Mouse (Mus musculus) heart, embryonic 11.5 days (tissue): ENCODE measurements around the gene Mup19. TPM values are rescaled to one million over a fixed set of nuclear protein-coding genes. Genes with fewer than 3 reads are reported as not detected.
"Not testable (repeated sequence)": the region's sequence is repeated elsewhere in the genome, so short reads cannot be mapped to it uniquely, and the experiment has no call there.

Experiments used
- ATAC-seq: fragments of 200-750 bp; cut with Nextera tagmentation; replicated peaks from 2 replicates; pipeline ENCODE4 v1.8.0; 2017; ENCODE audit warnings: moderate library complexity; ENCODE audit not compliant: insufficient number of reproducible peaks, low FRiP score, low TSS enrichment
- H3K27ac ChIP-seq: fragments of 300-500 bp; sonication (generic); 2 replicates; pipeline ENCODE4 v1.5.1; 2014; ENCODE audit warnings: mild to moderate bottlenecking, low read depth, low read length
- H3K27me3 ChIP-seq: fragments of 300-500 bp; sonication (generic); 2 replicates; pipeline ENCODE4 v1.6.1; 2014; ENCODE audit warnings: mild to moderate bottlenecking, low read length, mixed read lengths; ENCODE audit not compliant: control insufficient read depth, insufficient read depth
- H3K36me3 ChIP-seq: fragments of 300-500 bp; sonication (generic); 2 replicates; pipeline ENCODE4 v1.6.1; 2014; ENCODE audit warnings: mild to moderate bottlenecking, low read length, moderate library complexity, mixed read lengths; ENCODE audit not compliant: control insufficient read depth, insufficient read depth
- H3K4me1 ChIP-seq: fragments of 300-500 bp; sonication (generic); 2 replicates; pipeline ENCODE4 v1.6.1; 2014; ENCODE audit warnings: low read length; ENCODE audit not compliant: control insufficient read depth, insufficient read depth
- H3K4me2 ChIP-seq: fragments of 300-500 bp; sonication (generic); 2 replicates; pipeline ENCODE4 v1.6.1; 2014; ENCODE audit warnings: mild to moderate bottlenecking, moderate library complexity
- H3K4me3 ChIP-seq: fragments of 300-500 bp; sonication (generic); 2 replicates; pipeline ENCODE4 v1.5.1; 2014; ENCODE audit warnings: low read depth, low read length
- H3K9ac ChIP-seq: fragments of 300-500 bp; sonication (generic); 2 replicates; pipeline ENCODE4 v1.6.1; 2014; ENCODE audit warnings: mild to moderate bottlenecking, low read depth, low read length, moderate library complexity
- H3K9me3 ChIP-seq: fragments of 300-500 bp; sonication (generic); replicated peaks from 2 replicates; pipeline ENCODE4 v1.6.1; 2016; ENCODE audit warnings: low read length; ENCODE audit not compliant: control insufficient read depth
- whole genome bisulfite sequencing: fragments of 180-500 bp; shearing (Covaris S2); extraction: QIAGEN DNeasy Blood & Tissue Kit; methylation state at CpG from one replicate; pipeline ENCODE4 v1.1.7; 2014; ENCODE audit not compliant: insufficient replicate concordance; 5-methylcytosine and 5-hydroxymethylcytosine counted together
- polyA plus RNA-seq: library from polyadenylated mRNA; unstranded; fragments of >200 nt; fragmentation: Nextera tagmentation; extraction: Ambion mirVana; gene quantifications from 2 replicates; pipeline ENCODE4 v1.2.1, GENCODE M21; 2014

Mup19 gene
- polyA plus RNA-seq, 1 experiment from 2014 or later, result not detected

GRCm38 (mm10) chr4:61784231-61784630, 2.2 kb upstream of the Mup19 start:
- not testable (repeated sequence) for ATAC-seq, H3K4me2 ChIP-seq, H3K27me3 ChIP-seq, H3K9ac ChIP-seq, H3K27ac ChIP-seq, H3K36me3 ChIP-seq, H3K9me3 ChIP-seq, H3K4me3 ChIP-seq, H3K4me1 ChIP-seq
- WGBS, result 78% methylated on average over 1 of the region's 1 CpGs

Other genes with a start within 250 kb of the Mup19 start
- not detected in 2 replicates for gene Mup17, start 186.4 kb downstream of the Mup19 start, polyA plus RNA-seq
- gene Mup18, start 108.1 kb downstream of the Mup19 start, polyA plus RNA-seq, result not detected in 2 replicates
- not detected in 2 replicates for gene Mup5, start 53.0 kb upstream of the Mup19 start, polyA plus RNA-seq